Mouse (Mus musculus) gastrocnemius, adult 18-20 months (tissue): Measurements from ENCODE around the gene Ston1. TPM values are rescaled to one million over a fixed set of nuclear protein-coding genes. Genes with fewer than 3 reads are reported as not detected.
A peak's percentile ranks its signal among the peaks of the same experiment; 100 is the strongest.

Experiments used
- DNase-seq: peaks from one replicate; pipeline ENCODE4 v3.0.0; 2021; ENCODE audit warnings: low spot score
- long read RNA-seq, 2 experiments: library from polyadenylated mRNA; stranded (forward); transcript quantifications; one replicate each; pipeline ENCODE4 v2.0.0; 2021
- total RNA-seq, 2 experiments: library from RNA; stranded (reverse); gene quantifications; 2 replicates each; pipeline ENCODE4 v1.2.3; 2021

Gene Ston1
- 1 to 10 TPM; 5.1 to 6.2 TPM for total RNA-seq
- long read RNA-seq, experiment 1, partial matches to known transcripts = 1 of 2 reads
- long read RNA-seq, experiment 1, other reads (novel, unspliced or antisense) = 1 of 2 reads
- long read RNA-seq, experiment 2 = 0 reads

GRCm38 (mm10) chr17:88597222-88598055 is at the start of gene Ston1:
Gene Ston1 (plus strand): TSS chr17:88597684.
- DNase-seq = peak; percentile 64

- no peak for DNase-seq
These were observed 47.9 kb upstream of the Ston1 start for GRCm38 (mm10) chr17:88549411-88550191.

- DNase-seq = no peak
These were observed 47.1 kb upstream of the Ston1 start for GRCm38 (mm10) chr17:88550351-88550750.

GRCm38 (mm10) chr17:88550981-88551940 is 46.2 kb upstream of the Ston1 start:
- peak; percentile 15 for DNase-seq

- no peak for DNase-seq
These were observed 44.9 kb upstream of the Ston1 start for GRCm38 (mm10) chr17:88552556-88552955.

- DNase-seq = no peak
These were observed 44.5 kb upstream of the Ston1 start for GRCm38 (mm10) chr17:88553001-88553449.

GRCm38 (mm10) chr17:88553473-88554087 is 43.9 kb upstream of the Ston1 start:
- no peak for DNase-seq

GRCm38 (mm10) chr17:88556176-88556575 is 41.3 kb upstream of the Ston1 start:
- DNase-seq = no peak

GRCm38 (mm10) chr17:88556688-88557087 is 40.8 kb upstream of the Ston1 start:
- DNase-seq = no peak

GRCm38 (mm10) chr17:88558168-88558842 is 39.2 kb upstream of the Ston1 start:
- DNase-seq = peak; percentile 74

GRCm38 (mm10) chr17:88563611-88564010 is 33.9 kb upstream of the Ston1 start:
- DNase-seq = no peak

- DNase-seq = no peak
These were observed 27.5 kb upstream of the Ston1 start for GRCm38 (mm10) chr17:88569807-88570540.

GRCm38 (mm10) chr17:88570784-88571183 is 26.7 kb upstream of the Ston1 start:
- no peak for DNase-seq

GRCm38 (mm10) chr17:88574811-88575210 is 22.7 kb upstream of the Ston1 start:
- no peak for DNase-seq

- DNase-seq = no peak
These were observed 18.8 kb upstream of the Ston1 start for GRCm38 (mm10) chr17:88578522-88579242.

- DNase-seq = no peak
These were observed 16.9 kb upstream of the Ston1 start for GRCm38 (mm10) chr17:88580556-88580955.

GRCm38 (mm10) chr17:88581511-88582021 is 15.9 kb upstream of the Ston1 start:
- no peak for DNase-seq

GRCm38 (mm10) chr17:88582999-88583398 is 14.5 kb upstream of the Ston1 start:
- DNase-seq = no peak
